Mouse (Mus musculus) megakaryocyte, embryonic 14.5 days (primary cell): ENCODE measurements around the gene Raf1.

Experiments used
- FLI1 ChIP-seq: IDR thresholded peaks from 2 replicates; pipeline ENCODE4 v1.6.1; 2012; ENCODE audit warnings: low read length, inconsistent platforms, mixed read lengths
- GATA1 ChIP-seq: IDR thresholded peaks from 3 replicates; pipeline ENCODE4 v1.6.1; 2012; ENCODE audit warnings: mixed read lengths, low read length, inconsistent platforms, borderline replicate concordance

DNA sequence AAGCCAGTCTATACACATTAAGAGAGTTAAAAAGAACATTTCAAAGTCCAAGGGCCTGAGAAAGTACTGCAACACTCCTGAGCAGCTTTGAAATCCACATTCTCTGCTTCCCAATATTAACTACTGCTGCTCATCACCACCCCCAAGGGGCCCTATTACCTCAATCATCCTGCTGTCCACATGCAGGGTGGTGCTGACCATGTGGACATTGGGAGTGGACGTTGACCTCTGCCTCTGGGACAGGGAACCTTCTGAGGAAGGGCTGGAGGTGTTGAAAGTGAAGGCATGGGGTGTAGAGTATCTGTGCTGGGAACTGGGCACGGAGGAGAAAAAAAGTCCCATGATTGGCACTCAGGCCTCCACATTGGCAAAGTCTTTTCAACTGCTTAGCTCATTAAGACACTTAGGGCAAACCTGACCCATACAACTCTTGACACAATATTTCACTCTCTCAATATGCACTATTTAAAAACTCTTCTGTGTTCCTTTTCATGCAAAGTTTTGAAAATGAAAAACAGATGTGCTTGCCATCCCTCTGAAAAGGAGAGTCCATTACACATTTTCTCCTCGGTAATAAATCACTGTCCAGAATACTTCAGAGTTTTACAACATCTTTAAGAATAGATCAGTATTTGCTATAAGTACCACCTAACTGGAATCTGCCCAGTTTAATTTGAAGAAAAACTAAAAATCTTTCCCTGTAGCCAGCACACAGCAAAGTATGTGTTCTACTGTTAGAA lies 45.2 kb downstream of the Raf1 start:
- TF ChIP-seq GATA1 (no peak), FLI1 (no peak)
